Mouse (Mus musculus): ENCODE data around the gene Fgd6.

The Fgd6 gene

GRCm38 (mm10) chr10:94138890-94139482, 103.2 kb downstream of the Fgd6 start:
- no peak for DNase-seq

- DNase-seq = no peak
These were observed 104.6 kb downstream of the Fgd6 start for GRCm38 (mm10) chr10:94140227-94140931.

GRCm38 (mm10) chr10:94142427-94142826, 106.6 kb downstream of the Fgd6 start:
- DNase-seq = no peak

- no peak for DNase-seq
These were observed 108.8 kb downstream of the Fgd6 start for GRCm38 (mm10) chr10:94144581-94144980.

GRCm38 (mm10) chr10:94147391-94147755, 111.6 kb downstream of the Fgd6 start:
- no peak for DNase-seq

- DNase-seq = peak; percentile 93
These were observed 112.1 kb downstream of the Fgd6 start, which contains the start of gene Nr2c1 for GRCm38 (mm10) chr10:94147756-94148531. Gene Nr2c1 (plus strand): TSS chr10:94148023.

- no peak for DNase-seq
These were observed 115.7 kb downstream of the Fgd6 start for GRCm38 (mm10) chr10:94151488-94151887.

- no peak for DNase-seq
These were observed 118.0 kb downstream of the Fgd6 start for GRCm38 (mm10) chr10:94153841-94154240.

GRCm38 (mm10) chr10:94158962-94159361, 123.2 kb downstream of the Fgd6 start:
- DNase-seq = no peak

- DNase-seq = no peak
These were observed 123.6 kb downstream of the Fgd6 start for GRCm38 (mm10) chr10:94159406-94159805.

GRCm38 (mm10) chr10:94161051-94161765, 125.4 kb downstream of the Fgd6 start:
- no peak for DNase-seq

- DNase-seq = no peak
These were observed 126.2 kb downstream of the Fgd6 start for GRCm38 (mm10) chr10:94162031-94162430.

- DNase-seq = no peak
These were observed 128.5 kb downstream of the Fgd6 start for GRCm38 (mm10) chr10:94164104-94164845.

GRCm38 (mm10) chr10:94165426-94165825, 129.6 kb downstream of the Fgd6 start:
- DNase-seq = no peak

GRCm38 (mm10) chr10:94167051-94167750, 131.4 kb downstream of the Fgd6 start:
- DNase-seq = no peak

- DNase-seq = peak; percentile 29
These were observed 135.8 kb downstream of the Fgd6 start for GRCm38 (mm10) chr10:94171440-94172130.

- DNase-seq = no peak
These were observed 136.3 kb downstream of the Fgd6 start for GRCm38 (mm10) chr10:94172137-94172536.

- DNase-seq = no peak
These were observed 136.9 kb downstream of the Fgd6 start for GRCm38 (mm10) chr10:94172706-94173105.

- DNase-seq = no peak
These were observed 138.9 kb downstream of the Fgd6 start for GRCm38 (mm10) chr10:94174652-94175051.

- no peak for DNase-seq
These were observed 147.4 kb downstream of the Fgd6 start for GRCm38 (mm10) chr10:94183199-94183598.

All from kidney, postnatal 14 days (tissue).